Mouse (Mus musculus) layer of hippocampus, adult 2 months (tissue): ENCODE measurements around the gene Dhrs7c. TPM values are rescaled to one million over a fixed set of nuclear protein-coding genes. Genes with fewer than 3 reads are reported as not detected.

ENCODE experiments used
- DNase-seq, 2 experiments: peaks; one replicate each; pipeline ENCODE4 v3.0.0; 2022; ENCODE audit warnings: low spot score in 2 of 2
- H3K27ac ChIP-seq: fragments of 200-600 bp; 2 replicates; pipeline ENCODE4 v1.8.1; 2022
- H3K4me3 ChIP-seq: fragments of 200-600 bp; 2 replicates; pipeline ENCODE4 v1.8.1; 2022; ENCODE audit warnings: mild to moderate bottlenecking
- CTCF ChIP-seq: fragments of 200-600 bp; conservative IDR thresholded peaks from 2 replicates; pipeline ENCODE4 v1.8.1; 2022; ENCODE audit warnings: antibody characterized with exemption, mild to moderate bottlenecking, moderate library complexity
- total RNA-seq, 2 experiments: library from RNA; stranded (reverse); gene quantifications; 2 replicates each; pipeline ENCODE4 v1.2.3; 2021

Gene Dhrs7c
- total RNA-seq, 2 experiments from 2014 or later: not detected

- DNase-seq: no peak
- no peak overlapping the region for H3K27ac ChIP-seq
- TF ChIP-seq CTCF: no peak
- no peak overlapping the region for H3K4me3 ChIP-seq
Measured at GRCm38 (mm10) chr11:67858518-67858917, 60.5 kb downstream of the Dhrs7c start.

GRCm38 (mm10) chr11:67860743-67861398, 62.9 kb downstream of the Dhrs7c start:
- no peak for TF ChIP-seq CTCF
- Histone ChIP-seq H3K4me3 (no peak overlapping the region), H3K27ac (no peak overlapping the region)
- DNase-seq: no peak

GRCm38 (mm10) chr11:67861399-67861838, 63.4 kb downstream of the Dhrs7c start:
- Histone ChIP-seq H3K4me3 (no peak overlapping the region), H3K27ac (no peak overlapping the region)
- TF ChIP-seq CTCF: no peak
- no peak for DNase-seq

GRCm38 (mm10) chr11:67865100-67865499, 67.1 kb downstream of the Dhrs7c start:
- no peak overlapping the region for H3K4me3 ChIP-seq
- no peak; the same call in 1 of the 2 replicates for TF ChIP-seq CTCF
- H3K27ac ChIP-seq: no peak overlapping the region
- DNase-seq: no peak

Other genes starting within 250 kb of the Dhrs7c start
- gene Rcvrn, start 102.9 kb upstream of the Dhrs7c start, total RNA-seq: 1 to 10 TPM; 1.4 to 1.9 TPM
- gene Glp2r, start 27.0 kb upstream of the Dhrs7c start, total RNA-seq: 1 to 10 TPM; 1.7 to 2.7 TPM
- not detected for gene Gsg1l2, start 23.6 kb upstream of the Dhrs7c start, total RNA-seq
- under 1 TPM; 0.91 to 0.95 TPM for gene Usp43, start 124.0 kb downstream of the Dhrs7c start, total RNA-seq
- 1 to 10 TPM in 1 of 2 experiments, under 1 TPM in 1; 0.86 to 1.7 TPM for gene Cfap52, start 167.5 kb downstream of the Dhrs7c start, total RNA-seq
- 10 to 100 TPM; 33.4 to 35.0 TPM for gene Stx8, start 168.0 kb downstream of the Dhrs7c start, total RNA-seq